Mouse (Mus musculus): ENCODE results near the gene Mmgt2. TPM values are rescaled to one million over a fixed set of nuclear protein-coding genes. Genes with fewer than 3 reads are reported as not detected.

The Mmgt2 gene
- polyA plus RNA-seq, 1 experiment from 2014 or later, result 60.7 TPM

GRCm38 (mm10) chr11:62638402-62638801, 10.1 kb upstream of the Mmgt2 start:
- Histone ChIP-seq H3K9me3 (ENCODE audit: control insufficient read depth, low read length) (no peaks in the 10 kb centered on the region), H3K27ac (replicated peaks; ENCODE audit: low read depth, low read length) (no peak overlapping the region), H3K27me3 (ENCODE audit: control insufficient read depth, insufficient read depth, low read length) (no peaks in the 10 kb centered on the region), H3K36me3 (ENCODE audit: control insufficient read depth, insufficient read depth, low read length) (peaks cover 2% of the 10 kb centered on the region; the same call in 1 of the 2 replicates), H3K4me1 (ENCODE audit: control insufficient read depth, insufficient read depth, low read length) (peaks cover 4% of the 10 kb centered on the region; the same call in 1 of the 2 replicates), H3K9ac (ENCODE audit: low read length) (no peak overlapping the region), H3K4me3 (ENCODE audit: low read depth, low read length) (no peak overlapping the region), H3K4me2 (ENCODE audit: low read depth, severe bottlenecking) (no peak overlapping the region)
- ATAC-seq (ENCODE audit: insufficient number of reproducible peaks, low FRiP score, low TSS enrichment, low read depth) (no peak), DNase-seq (ENCODE audit: low spot score) (no peak)
- 94% methylated on average over 4 of the region's 4 CpGs for WGBS

GRCm38 (mm10) chr11:62640378-62640777, 8.1 kb upstream of the Mmgt2 start:
- Histone ChIP-seq H3K4me2 (ENCODE audit: low read depth, severe bottlenecking) (no peak overlapping the region), H3K36me3 (ENCODE audit: control insufficient read depth, insufficient read depth, low read length) (peaks cover 2% of the 10 kb centered on the region; the same call in 1 of the 2 replicates), H3K4me1 (ENCODE audit: control insufficient read depth, insufficient read depth, low read length) (peaks cover 4% of the 10 kb centered on the region; the same call in 1 of the 2 replicates), H3K4me3 (ENCODE audit: low read depth, low read length) (no peak overlapping the region), H3K9ac (ENCODE audit: low read length) (0 out of 2 replicates have a peak overlapping the region, but pooled peaks have one; percentile 17), H3K9me3 (ENCODE audit: control insufficient read depth, low read length) (no peaks in the 10 kb centered on the region), H3K27me3 (ENCODE audit: control insufficient read depth, insufficient read depth, low read length) (no peaks in the 10 kb centered on the region), H3K27ac (replicated peaks; ENCODE audit: low read depth, low read length) (no peak overlapping the region)
- 83% methylated on average over 3 of the region's 3 CpGs for WGBS
- no peak for DNase-seq (ENCODE audit: low spot score)
- no peak for ATAC-seq (ENCODE audit: insufficient number of reproducible peaks, low FRiP score, low TSS enrichment, low read depth)

DNA sequence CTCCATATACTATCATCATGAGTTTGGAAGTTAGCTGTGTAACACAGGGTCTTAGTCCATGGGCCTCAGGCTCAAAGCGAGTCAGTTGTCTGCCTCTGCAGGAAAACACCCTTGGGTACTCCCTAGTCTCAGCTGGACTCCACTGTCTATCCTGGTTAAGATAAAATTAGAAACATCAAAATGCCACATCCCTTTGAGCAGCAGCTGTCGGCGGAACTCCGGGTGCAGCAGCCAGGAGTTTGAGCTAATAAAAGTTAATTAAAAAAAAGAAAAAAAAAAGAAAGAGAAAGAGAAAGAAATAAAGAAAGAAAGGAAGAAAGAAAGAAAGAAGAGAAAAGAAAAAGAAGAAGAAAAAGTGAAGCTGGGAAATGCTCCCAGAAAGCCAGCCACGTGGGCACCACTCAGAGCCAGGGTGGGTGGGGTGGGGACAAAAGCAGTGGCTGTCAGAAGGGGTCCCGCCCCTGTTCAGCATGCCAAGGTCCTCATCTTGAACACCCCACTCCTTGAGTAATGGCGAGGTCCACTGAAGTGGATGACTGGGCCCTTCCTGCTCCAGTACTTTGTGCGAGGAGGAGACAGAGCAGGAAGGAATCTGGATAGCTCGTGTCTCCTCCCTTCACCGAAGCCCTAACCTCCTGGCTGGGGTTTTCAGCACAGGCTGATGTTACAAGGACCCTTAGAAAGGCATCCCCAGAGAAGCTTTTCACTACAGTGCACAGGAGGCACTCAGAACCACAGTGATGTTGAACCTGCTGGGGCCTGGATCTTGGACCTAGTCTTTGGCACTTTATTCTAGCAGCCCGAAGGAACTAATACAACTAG, 6.2 kb upstream of the Mmgt2 start:
- H3K4me1 ChIP-seq (ENCODE audit: control insufficient read depth, insufficient read depth, low read length), result peaks cover 16% of the 10 kb centered on the region
- ATAC-seq (ENCODE audit: insufficient number of reproducible peaks, low FRiP score, low TSS enrichment, low read depth) (no peak), DNase-seq (ENCODE audit: low spot score) (no peak)
- 68% methylated on average over 11 of the region's 11 CpGs for WGBS
- no peak overlapping the region for H3K9ac ChIP-seq (ENCODE audit: low read length)
- H3K36me3 ChIP-seq (ENCODE audit: control insufficient read depth, insufficient read depth, low read length), result peaks cover 2% of the 10 kb centered on the region; the same call in 1 of the 2 replicates
- no peak overlapping the region for H3K27ac ChIP-seq (replicated peaks; ENCODE audit: low read depth, low read length)
- H3K27me3 ChIP-seq (ENCODE audit: control insufficient read depth, insufficient read depth, low read length), result no peaks in the 10 kb centered on the region
- no peak overlapping the region for H3K4me2 ChIP-seq (ENCODE audit: low read depth, severe bottlenecking)
- no peak overlapping the region for H3K4me3 ChIP-seq (ENCODE audit: low read depth, low read length)
- H3K9me3 ChIP-seq (ENCODE audit: control insufficient read depth, low read length), result no peaks in the 10 kb centered on the region

GRCm38 (mm10) chr11:62643011-62643631, 5.3 kb upstream of the Mmgt2 start:
- H3K27ac ChIP-seq (replicated peaks; ENCODE audit: low read depth, low read length), result no peak overlapping the region
- H3K4me2 ChIP-seq (ENCODE audit: low read depth, severe bottlenecking), result no peak overlapping the region
- no peak overlapping the region for H3K9ac ChIP-seq (ENCODE audit: low read length)
- DNase-seq (ENCODE audit: low spot score) (no peak), ATAC-seq (ENCODE audit: insufficient number of reproducible peaks, low FRiP score, low TSS enrichment, low read depth) (no peak)
- no peaks in the 10 kb centered on the region for H3K27me3 ChIP-seq (ENCODE audit: control insufficient read depth, insufficient read depth, low read length)
- H3K9me3 ChIP-seq (ENCODE audit: control insufficient read depth, low read length), result no peaks in the 10 kb centered on the region
- WGBS, result 82% methylated on average over 8 of the region's 8 CpGs
- peaks cover 18% of the 10 kb centered on the region for H3K4me1 ChIP-seq (ENCODE audit: control insufficient read depth, insufficient read depth, low read length)
- H3K4me3 ChIP-seq (ENCODE audit: low read depth, low read length), result no peak overlapping the region
- peaks cover 2% of the 10 kb centered on the region; the same call in 1 of the 2 replicates for H3K36me3 ChIP-seq (ENCODE audit: control insufficient read depth, insufficient read depth, low read length)

- Histone ChIP-seq H3K4me1 (ENCODE audit: control insufficient read depth, insufficient read depth, low read length) (peaks cover 18% of the 10 kb centered on the region), H3K9me3 (ENCODE audit: control insufficient read depth, low read length) (no peaks in the 10 kb centered on the region), H3K27ac (replicated peaks; ENCODE audit: low read depth, low read length) (no peak overlapping the region), H3K4me2 (ENCODE audit: low read depth, severe bottlenecking) (no peak overlapping the region), H3K9ac (ENCODE audit: low read length) (no peak overlapping the region), H3K36me3 (ENCODE audit: control insufficient read depth, insufficient read depth, low read length) (peaks cover 2% of the 10 kb centered on the region; the same call in 1 of the 2 replicates), H3K4me3 (ENCODE audit: low read depth, low read length) (no peak overlapping the region), H3K27me3 (ENCODE audit: control insufficient read depth, insufficient read depth, low read length) (no peaks in the 10 kb centered on the region)
- DNase-seq (ENCODE audit: low spot score) (no peak), ATAC-seq (ENCODE audit: insufficient number of reproducible peaks, low FRiP score, low TSS enrichment, low read depth) (no peak)
- 91% methylated on average over 10 of the region's 10 CpGs for WGBS
Observed at GRCm38 (mm10) chr11:62643681-62644363, 4.6 kb upstream of the Mmgt2 start.

DNA sequence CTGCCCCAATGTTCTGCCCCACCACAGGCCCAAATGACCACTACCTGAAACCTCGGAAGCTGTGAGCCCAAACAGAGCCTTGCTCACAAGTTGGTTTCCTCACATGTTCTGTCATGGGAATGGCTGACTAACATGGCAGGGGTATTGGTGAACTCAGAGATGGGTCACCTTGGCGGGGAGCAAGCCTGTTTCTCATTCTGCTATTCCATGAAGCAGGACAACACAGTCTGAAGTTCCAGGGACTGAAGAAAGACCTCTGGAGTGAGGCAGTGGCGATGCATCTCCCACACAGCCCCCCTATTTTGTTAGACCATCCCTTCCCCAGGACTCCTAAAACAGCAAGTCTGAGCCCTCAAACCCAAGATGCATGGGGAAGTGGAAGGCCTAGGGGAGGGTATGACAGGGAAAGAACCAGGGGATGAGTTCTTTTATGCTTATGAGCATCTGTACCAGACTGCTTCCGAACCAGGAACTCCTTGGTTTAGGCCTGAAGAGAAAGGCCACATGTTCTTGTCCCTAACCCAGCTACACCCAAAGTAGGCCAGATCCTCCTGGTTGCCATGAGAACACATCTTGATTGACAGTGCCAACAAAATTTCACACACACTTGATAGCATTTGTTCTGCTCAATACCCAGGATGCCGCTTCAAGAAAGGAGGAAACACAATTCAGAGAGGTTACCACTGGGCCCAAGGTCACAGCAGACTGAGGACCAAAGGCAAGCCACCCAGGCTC, 3.7 kb upstream of the Mmgt2 start:
- no peak for DNase-seq (ENCODE audit: low spot score)
- H3K36me3 ChIP-seq (ENCODE audit: control insufficient read depth, insufficient read depth, low read length), result peaks cover 2% of the 10 kb centered on the region; the same call in 1 of the 2 replicates
- ATAC-seq (ENCODE audit: insufficient number of reproducible peaks, low FRiP score, low TSS enrichment, low read depth), result no peak

DNA sequence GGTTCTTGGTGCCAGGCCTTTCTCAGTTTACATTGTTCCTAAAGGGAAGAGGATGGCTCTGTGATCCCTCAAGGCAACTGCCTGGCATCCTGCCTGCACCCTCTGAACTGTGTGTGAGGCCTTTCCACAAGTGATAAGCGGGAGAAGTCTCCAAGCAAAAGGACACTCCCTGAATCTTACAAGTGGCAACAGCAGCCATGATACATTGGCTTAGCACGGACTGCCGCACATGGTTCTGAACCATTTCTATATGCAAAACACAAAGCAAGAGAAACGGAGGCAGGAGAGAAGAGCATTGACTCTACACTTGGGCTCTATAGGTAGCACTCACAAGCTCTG, 3.2 kb upstream of the Mmgt2 start:
- Histone ChIP-seq H3K9me3 (ENCODE audit: control insufficient read depth, low read length) (no peaks in the 10 kb centered on the region), H3K9ac (ENCODE audit: low read length) (no peak overlapping the region), H3K27ac (replicated peaks; ENCODE audit: low read depth, low read length) (no peak overlapping the region), H3K36me3 (ENCODE audit: control insufficient read depth, insufficient read depth, low read length) (peaks cover 2% of the 10 kb centered on the region; the same call in 1 of the 2 replicates), H3K4me3 (ENCODE audit: low read depth, low read length) (no peak overlapping the region), H3K4me1 (ENCODE audit: control insufficient read depth, insufficient read depth, low read length) (peaks cover 18% of the 10 kb centered on the region), H3K4me2 (ENCODE audit: low read depth, severe bottlenecking) (peak overlapping the region; percentile 11; the same call in 1 of the 2 replicates), H3K27me3 (ENCODE audit: control insufficient read depth, insufficient read depth, low read length) (no peaks in the 10 kb centered on the region)
- 88% methylated on average over 4 of the region's 4 CpGs for WGBS
- no peak for DNase-seq (ENCODE audit: low spot score)
- ATAC-seq (ENCODE audit: insufficient number of reproducible peaks, low FRiP score, low TSS enrichment, low read depth), result no peak

More for the DNA sequence above, 3.7 kb upstream of the Mmgt2 start:
- Histone ChIP-seq H3K4me1 (ENCODE audit: control insufficient read depth, insufficient read depth, low read length) (peaks cover 18% of the 10 kb centered on the region), H3K4me3 (ENCODE audit: low read depth, low read length) (no peak overlapping the region), H3K27me3 (ENCODE audit: control insufficient read depth, insufficient read depth, low read length) (no peaks in the 10 kb centered on the region), H3K27ac (replicated peaks; ENCODE audit: low read depth, low read length) (no peak overlapping the region), H3K9ac (ENCODE audit: low read length) (no peak overlapping the region), H3K9me3 (ENCODE audit: control insufficient read depth, low read length) (no peaks in the 10 kb centered on the region), H3K4me2 (ENCODE audit: low read depth, severe bottlenecking) (no peak overlapping the region)
- WGBS, result 92% methylated on average over 5 of the region's 5 CpGs
